Mouse (Mus musculus) gastrocnemius, adult 2 months (tissue): ENCODE results near the gene Pilrb1. TPM values are rescaled to one million over a fixed set of nuclear protein-coding genes. Genes with fewer than 3 reads are reported as not detected.
"Not testable (repeated sequence)": the region's sequence is repeated elsewhere in the genome, so short reads cannot be mapped to it uniquely, and the experiment has no call there.

Experiments used
- DNase-seq: peaks from one replicate; pipeline ENCODE4 v3.0.0; 2022
- H3K27ac ChIP-seq: fragments of 200-600 bp; 2 replicates; pipeline ENCODE4 v1.8.1; 2022; ENCODE audit warnings: mild to moderate bottlenecking
- H3K4me3 ChIP-seq: fragments of 200-600 bp; 2 replicates; pipeline ENCODE4 v1.8.1; 2022; ENCODE audit warnings: mild to moderate bottlenecking, moderate library complexity
- CTCF ChIP-seq: fragments of 200-600 bp; IDR thresholded peaks from 2 replicates; pipeline ENCODE4 v1.8.1; 2022; ENCODE audit warnings: antibody characterized with exemption, mild to moderate bottlenecking, moderate library complexity
- intact Hi-C: fragments of 180-260 bp; cut with DNase I; formaldehyde crosslinking; loops from one replicate; pipeline ENCODE4 v1.15.1; 2025
- long read RNA-seq, 2 experiments: library from polyadenylated mRNA; stranded (forward); transcript quantifications; one replicate each; pipeline ENCODE4 v2.0.0; 2021
- total RNA-seq, 2 experiments: library from RNA; stranded (reverse); gene quantifications; 2 replicates each; pipeline ENCODE4 v1.2.3; 2021

Gene Pilrb1
- under 1 TPM in 1 of 2 experiments, not detected in 1; 0.42 TPM for total RNA-seq
- long read RNA-seq, experiment 1, result 0 reads
- long read RNA-seq, experiment 2, result 0 reads

- DNase-seq, H3K27ac ChIP-seq, H3K4me3 ChIP-seq, intact Hi-C loops: not testable (repeated sequence)
Measured at GRCm38 (mm10) chr5:137857960-137858710, at the start of gene Pilrb1. Gene Pilrb1 (minus strand): TSS chr5:137858106.

- DNase-seq, result no peak
- TF ChIP-seq CTCF, result no peak
- Histone ChIP-seq H3K27ac (no peak overlapping the region), H3K4me3 (no peak overlapping the region)
- intact Hi-C loops, result no loop called here
Measured at GRCm38 (mm10) chr5:137897812-137898211, 39.9 kb upstream of the Pilrb1 start.

- no peak overlapping the region for H3K27ac ChIP-seq
- peak; percentile 12; the same call in 1 of the 2 replicates for TF ChIP-seq CTCF
- no peak overlapping the region for H3K4me3 ChIP-seq
Measured at GRCm38 (mm10) chr5:137892954-137893353, 35.0 kb upstream of the Pilrb1 start.

GRCm38 (mm10) chr5:137887666-137888065 is 29.8 kb upstream of the Pilrb1 start:
- Histone ChIP-seq H3K4me3 (no peak overlapping the region), H3K27ac (no peak overlapping the region)
- intact Hi-C loops, result no loop called here
- no peak for DNase-seq
- no peak for TF ChIP-seq CTCF

More at GRCm38 (mm10) chr5:137892954-137893353, 35.0 kb upstream of the Pilrb1 start:
- intact Hi-C loops, result no loop called here
- DNase-seq, result no peak

DNA sequence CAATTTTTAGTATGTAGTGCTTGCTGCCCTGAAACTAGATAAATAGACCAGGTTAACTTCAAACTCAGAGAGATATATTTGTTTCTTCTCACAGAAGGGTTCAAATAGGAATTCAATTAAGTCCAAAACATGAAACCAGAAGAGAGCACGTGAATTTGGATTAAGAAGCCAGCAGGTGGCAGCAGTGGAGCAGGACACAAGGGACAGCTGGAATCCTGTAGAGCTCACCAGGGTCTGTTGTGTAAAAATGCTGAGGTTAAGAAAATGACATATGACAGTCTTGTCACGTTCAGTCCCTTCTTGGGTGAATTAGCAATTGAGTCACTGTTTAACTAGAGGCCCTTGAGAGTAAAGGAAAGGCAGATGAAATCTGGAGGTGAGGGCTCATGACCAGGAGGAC is 28.0 kb upstream of the Pilrb1 start:
- intact Hi-C loops, result no loop called here
- TF ChIP-seq CTCF, result peak; percentile 54
- Histone ChIP-seq H3K4me3 (no peak overlapping the region), H3K27ac (no peak overlapping the region)
- DNase-seq, result peak; percentile 32

- no peak for TF ChIP-seq CTCF
- intact Hi-C loops, result no loop called here
- H3K27ac ChIP-seq, result no peak overlapping the region
- no peak overlapping the region for H3K4me3 ChIP-seq
- DNase-seq, result no peak
Measured at GRCm38 (mm10) chr5:137883345-137883744, 25.4 kb upstream of the Pilrb1 start.

DNA sequence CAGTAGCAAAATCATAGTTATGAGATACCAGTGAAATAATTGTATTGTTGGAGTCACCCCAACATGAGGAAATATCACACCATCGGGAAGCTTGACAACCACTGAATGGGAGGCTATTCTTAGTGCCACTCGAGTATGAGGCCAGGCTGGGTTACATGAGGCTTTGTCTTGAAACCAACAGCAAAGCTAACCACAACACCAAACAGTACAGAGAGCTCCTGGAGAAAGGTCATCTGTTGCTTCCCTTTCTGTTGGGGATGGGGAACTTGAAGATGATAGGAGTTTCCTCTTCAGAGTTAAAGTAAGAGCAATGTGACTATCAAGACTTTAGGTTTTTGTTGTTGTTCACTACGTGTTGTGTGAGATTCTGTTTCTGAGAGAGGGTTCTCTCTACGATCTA is 25.0 kb upstream of the Pilrb1 start:
- intact Hi-C loops, result no loop called here
- no peak overlapping the region for H3K27ac ChIP-seq
- no peak for DNase-seq
- no peak overlapping the region for H3K4me3 ChIP-seq
- no peak for TF ChIP-seq CTCF

- no peak overlapping the region for H3K4me3 ChIP-seq
- intact Hi-C loops, result no loop called here
- TF ChIP-seq CTCF, result peak; percentile 48
- no peak overlapping the region for H3K27ac ChIP-seq
- no peak for DNase-seq
Measured at GRCm38 (mm10) chr5:137877860-137878259, 20.0 kb upstream of the Pilrb1 start.

DNA sequence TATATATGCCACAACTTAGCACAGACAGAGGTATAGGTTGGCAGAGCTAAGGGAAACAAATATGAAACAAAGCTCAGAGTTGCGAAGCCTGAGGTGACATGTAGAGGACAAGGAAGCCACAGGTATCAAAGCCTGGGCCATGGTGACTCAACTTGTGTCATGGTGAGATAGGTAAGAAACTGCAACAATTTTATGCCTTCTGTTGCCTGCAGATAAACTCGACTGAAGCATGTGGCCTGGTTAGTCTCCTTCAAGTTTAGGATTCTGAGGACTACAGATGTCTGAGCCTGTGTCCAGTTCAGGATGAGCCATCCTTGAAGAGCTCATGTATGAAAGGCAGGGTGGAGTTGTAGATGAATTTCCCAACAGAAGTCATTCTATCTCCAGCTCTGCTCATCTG is 17.1 kb upstream of the Pilrb1 start:
- Histone ChIP-seq H3K27ac (no peak overlapping the region), H3K4me3 (no peak overlapping the region)
- intact Hi-C loops, result no loop called here
- DNase-seq, result no peak
- TF ChIP-seq CTCF, result no peak

- H3K27ac ChIP-seq, DNase-seq, intact Hi-C loops, H3K4me3 ChIP-seq: not testable (repeated sequence)
Measured at GRCm38 (mm10) chr5:137872381-137872702, 14.4 kb upstream of the Pilrb1 start.

- H3K27ac ChIP-seq, H3K4me3 ChIP-seq, intact Hi-C loops, DNase-seq: not testable (repeated sequence)
Measured at GRCm38 (mm10) chr5:137871644-137872380, 13.9 kb upstream of the Pilrb1 start, which contains the start of gene Pilrb2. Gene Pilrb2 (minus strand): TSS chr5:137871815.

DNA sequence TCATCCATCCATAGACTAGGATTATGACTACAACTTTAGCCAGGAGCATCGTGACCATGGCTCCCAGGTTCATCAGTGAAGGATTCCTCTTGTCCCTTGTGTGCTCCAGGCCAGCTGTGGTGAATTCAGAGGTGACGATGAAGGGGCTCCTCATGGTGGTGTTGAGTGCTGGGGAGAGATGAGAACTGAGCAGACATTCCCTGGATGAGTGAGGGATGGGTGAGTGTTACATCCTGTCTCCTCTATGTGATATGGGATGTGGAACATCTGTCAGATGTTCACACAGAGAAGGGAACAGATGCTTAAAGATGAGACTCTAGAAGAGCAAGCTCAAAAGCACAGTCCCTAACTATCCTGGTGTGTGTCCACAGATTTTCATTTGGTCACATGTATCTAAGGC is 10.7 kb upstream of the Pilrb1 start:
- DNase-seq, intact Hi-C loops, H3K27ac ChIP-seq, H3K4me3 ChIP-seq: not testable (repeated sequence)

DNA sequence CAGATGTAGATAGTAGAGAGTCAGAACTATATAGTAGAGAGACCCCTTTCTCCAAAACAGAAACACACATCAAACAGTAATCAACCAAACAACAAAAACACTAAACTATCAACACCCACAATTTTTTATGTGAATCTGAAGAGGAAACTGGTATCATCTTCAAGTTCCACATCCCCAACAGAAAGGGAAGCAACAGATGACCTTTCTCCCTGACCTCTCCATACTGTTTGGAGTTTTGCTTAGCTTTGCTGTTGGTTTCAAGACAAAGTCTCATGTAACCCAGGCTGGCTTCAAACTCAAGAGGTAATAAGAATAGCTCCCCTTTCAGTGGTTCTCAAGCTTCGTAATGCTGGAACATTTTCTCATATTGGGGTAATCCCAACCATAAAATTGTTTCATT is 6.1 kb upstream of the Pilrb1 start:
- intact Hi-C loops, DNase-seq, H3K4me3 ChIP-seq, H3K27ac ChIP-seq: not testable (repeated sequence)

- DNase-seq, intact Hi-C loops, H3K27ac ChIP-seq, H3K4me3 ChIP-seq: not testable (repeated sequence)
Measured at GRCm38 (mm10) chr5:137856870-137857269, 1.0 kb downstream of the Pilrb1 start.

DNA sequence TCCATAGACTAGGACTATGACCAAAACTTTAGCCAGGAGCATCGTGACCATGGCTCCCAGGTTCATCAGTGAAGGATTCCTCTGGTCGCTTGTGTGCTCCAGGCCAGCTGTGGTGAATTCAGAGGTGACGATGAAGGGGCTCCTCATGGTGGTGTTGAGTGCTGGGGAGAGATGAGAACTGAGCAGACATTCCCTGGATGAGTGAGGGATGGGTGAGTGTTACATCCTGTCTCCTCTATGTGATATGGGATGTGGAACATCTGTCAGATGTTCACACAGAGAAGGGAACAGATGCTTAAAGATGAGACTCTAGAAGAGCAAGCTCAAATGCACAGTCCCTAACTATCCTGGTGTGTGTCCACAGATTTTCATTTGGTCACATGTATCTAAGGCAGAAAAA is 3.0 kb downstream of the Pilrb1 start:
- H3K27ac ChIP-seq, H3K4me3 ChIP-seq, DNase-seq, intact Hi-C loops: not testable (repeated sequence)

DNA sequence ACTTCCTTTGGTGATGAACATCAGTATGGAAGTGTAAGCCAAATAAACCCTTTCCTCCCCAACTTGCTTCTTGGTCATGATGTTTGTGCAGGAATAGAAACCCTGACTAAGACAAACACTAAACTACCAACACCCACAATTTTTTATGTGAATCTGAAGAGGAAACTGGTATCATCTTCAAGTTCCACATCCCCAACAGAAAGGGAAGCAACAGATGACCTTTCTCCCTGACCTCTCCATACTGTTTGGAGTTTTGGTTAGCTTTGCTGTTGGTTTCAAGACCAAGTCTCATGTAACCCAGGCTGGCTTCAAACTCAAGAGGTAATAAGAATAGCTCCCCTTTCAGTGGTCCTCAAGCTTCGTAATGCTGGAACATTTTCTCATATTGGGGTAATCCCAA is 7.6 kb downstream of the Pilrb1 start:
- H3K27ac ChIP-seq, intact Hi-C loops, DNase-seq, H3K4me3 ChIP-seq: not testable (repeated sequence)

DNA sequence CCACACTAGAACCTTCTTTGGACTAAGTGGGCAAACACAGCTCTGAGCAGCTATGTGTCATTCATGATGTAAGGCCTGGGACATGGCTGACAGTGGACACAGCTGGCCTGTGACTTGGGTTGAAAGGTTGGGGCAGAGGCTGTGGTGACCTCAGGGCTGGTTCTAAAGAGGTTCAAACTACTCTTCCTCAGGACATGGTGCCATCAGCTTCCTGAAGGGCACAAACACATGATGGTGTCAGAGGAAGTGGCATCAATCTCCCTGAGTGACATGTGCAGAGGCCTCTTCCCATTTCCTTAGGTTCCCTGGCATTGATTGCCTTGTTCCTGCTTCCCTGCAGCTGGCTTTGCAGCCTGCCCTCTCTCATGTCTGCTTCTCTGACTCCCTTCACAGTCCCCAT is 20.8 kb downstream of the Pilrb1 start:
- intact Hi-C loops, DNase-seq, H3K4me3 ChIP-seq, H3K27ac ChIP-seq: not testable (repeated sequence)
